Mouse (Mus musculus) brain, embryonic 14.5 days (tissue): ENCODE data around the gene Gm49486. TPM values are rescaled to one million over a fixed set of nuclear protein-coding genes. Genes with fewer than 3 reads are reported as not detected.

ENCODE experiments used
- DNase-seq: peaks from one replicate; pipeline ENCODE4 v3.0.0-alpha.2; 2011; ENCODE audit warnings: low read depth
- CTCF ChIP-seq: fragments of 200-500 bp; IDR thresholded peaks from 2 replicates; pipeline ENCODE4 v1.5.1; 2012; ENCODE audit warnings: inconsistent platforms, mild to moderate bottlenecking, moderate library complexity, borderline replicate concordance; ENCODE audit not compliant: insufficient read depth, insufficient read length; ENCODE audit errors: extremely low read depth
- POLR2A ChIP-seq: fragments of 200-500 bp; IDR thresholded peaks from 2 replicates; pipeline ENCODE4 v1.6.1; 2012; ENCODE audit warnings: mild to moderate bottlenecking, inconsistent platforms, borderline replicate concordance; ENCODE audit not compliant: poor library complexity, insufficient read depth, insufficient read length, severe bottlenecking; ENCODE audit errors: extremely low read depth
- polyA plus RNA-seq: library from polyadenylated mRNA; depleted of rRNA; stranded (reverse); fragments of >200 nt; gene quantifications from 2 replicates; pipeline ENCODE4 v1.2.3, GENCODE M21; 2012; rRNA removed

The Gm49486 gene
- polyA plus RNA-seq, 1 experiment, result 2.5 TPM

- no peak for TF ChIP-seq CTCF
- TF ChIP-seq POLR2A, result no peak
- no peak for DNase-seq
Measured at GRCm38 (mm10) chr15:79306043-79306637, 76.9 kb downstream of the Gm49486 start.

Other genes with a start within 250 kb of the Gm49486 start
- 198 and 310 TPM in 2 replicates for gene H1f0, start 200.9 kb upstream of the Gm49486 start, polyA plus RNA-seq
- 0.13 and 0.19 TPM in 2 replicates for gene Galr3, start 187.5 kb upstream of the Gm49486 start, polyA plus RNA-seq
- 60.9 and 85.5 TPM in 2 replicates for gene Ankrd54, start 166.5 kb upstream of the Gm49486 start, polyA plus RNA-seq
- gene Eif3l, start 154.2 kb upstream of the Gm49486 start, polyA plus RNA-seq, result 180 and 189 TPM in 2 replicates
- gene Micall1, start 120.5 kb upstream of the Gm49486 start, polyA plus RNA-seq, result 22.8 and 35.7 TPM in 2 replicates
- 143 and 166 TPM in 2 replicates for gene Polr2f, start 88.4 kb upstream of the Gm49486 start, polyA plus RNA-seq
- 14.4 and 15.9 TPM in 2 replicates for gene 1700088E04Rik, start 88.1 kb upstream of the Gm49486 start, polyA plus RNA-seq
- 5.6 and 11.3 TPM in 2 replicates for gene Sox10, start 64.2 kb upstream of the Gm49486 start, polyA plus RNA-seq
- 102 and 109 TPM in 2 replicates for gene Pick1, start 218 bp upstream of the Gm49486 start, polyA plus RNA-seq
- 0.37 and 0.50 TPM in 2 replicates for gene Slc16a8, start 25.4 kb downstream of the Gm49486 start, polyA plus RNA-seq
- gene Baiap2l2, start 56.1 kb downstream of the Gm49486 start, polyA plus RNA-seq, result 1.8 and 2.9 TPM in 2 replicates
- 98.9 and 153 TPM in 2 replicates for gene Pla2g6, start 99.0 kb downstream of the Gm49486 start, polyA plus RNA-seq
- gene Maff, start 117.2 kb downstream of the Gm49486 start, polyA plus RNA-seq, result 1.8 and 2.6 TPM in 2 replicates
- gene Tmem184b, start 174.2 kb downstream of the Gm49486 start, polyA plus RNA-seq, result 52.3 and 70.7 TPM in 2 replicates
- 403 and 452 TPM in 2 replicates for gene Csnk1e, start 226.2 kb downstream of the Gm49486 start, polyA plus RNA-seq